Mouse (Mus musculus) hindbrain, embryonic 10.5 days (tissue): Measurements from ENCODE around the gene Lipa. TPM values are rescaled to one million over a fixed set of nuclear protein-coding genes. Genes with fewer than 3 reads are reported as not detected.
A peak's percentile ranks its signal among the peaks of the same experiment; 100 is the strongest.

Experiments used
- DNase-seq: peaks from one replicate; pipeline ENCODE4 v3.0.0-alpha.2; 2017; ENCODE audit warnings: low spot score
- H3K27ac ChIP-seq: fragments of 300-500 bp; sonication (generic); 2 replicates; pipeline ENCODE4 v1.5.1; 2016; ENCODE audit warnings: mild to moderate bottlenecking, moderate library complexity
- H3K27me3 ChIP-seq: fragments of 300-500 bp; sonication (generic); 2 replicates; pipeline ENCODE4 v1.6.1; 2016; ENCODE audit warnings: mild to moderate bottlenecking; ENCODE audit not compliant: poor library complexity, insufficient read depth, severe bottlenecking
- H3K36me3 ChIP-seq: fragments of 300-500 bp; sonication (generic); 2 replicates; pipeline ENCODE4 v1.6.1; 2016; ENCODE audit warnings: mild to moderate bottlenecking, moderate library complexity
- H3K4me1 ChIP-seq: fragments of 300-500 bp; sonication (generic); replicated peaks from 2 replicates; pipeline ENCODE4 v1.6.1; 2016; ENCODE audit warnings: mild to moderate bottlenecking
- H3K4me3 ChIP-seq: fragments of 300-500 bp; sonication (generic); 2 replicates; pipeline ENCODE4 v1.5.1; 2016; ENCODE audit warnings: mild to moderate bottlenecking, moderate library complexity
- H3K9me3 ChIP-seq: fragments of 300-500 bp; sonication (generic); 2 replicates; pipeline ENCODE4 v1.6.1; 2016; ENCODE audit warnings: mild to moderate bottlenecking, moderate library complexity
- WGBS: fragments of 180-500 bp; shearing (Covaris S2); methylation state at CpG from one replicate; pipeline ENCODE4 v1.1.7; 2016; 5-methylcytosine and 5-hydroxymethylcytosine counted together
- polyA plus RNA-seq: library from polyadenylated mRNA; unstranded; fragments of >200 nt; fragmentation: Nextera tagmentation; extraction: Ambion mirVana; gene quantifications from 2 replicates; pipeline ENCODE4 v1.2.1, GENCODE M21; 2016

The Lipa gene
- polyA plus RNA-seq, 1 experiment from 2014 or later, result 21.9 TPM

GRCm38 (mm10) chr19:34550534-34551223 lies 23.4 kb upstream of the Lipa start, which contains the start of gene Ifit2:
Gene Ifit2, plus strand, starts transcription at chr19:34550694.
- H3K36me3 ChIP-seq, result no peaks in the 10 kb centered on the region
- peak within 1 kb of the TSS; percentile 56 for H3K4me3 ChIP-seq
- WGBS, result under 1% methylated on average over 22 of the region's 22 CpGs
- peak within 1 kb of the TSS; percentile 85 for H3K27ac ChIP-seq
- peaks cover 5% of the 10 kb centered on the region; the same call in 1 of the 2 replicates for H3K4me1 ChIP-seq
- H3K27me3 ChIP-seq, result no peaks in the 10 kb centered on the region
- no peaks in the 10 kb centered on the region for H3K9me3 ChIP-seq
- peak; percentile 76 for DNase-seq

- Histone ChIP-seq H3K4me1 (peaks cover 5% of the 10 kb centered on the region; the same call in 1 of the 2 replicates), H3K36me3 (no peaks in the 10 kb centered on the region), H3K27me3 (no peaks in the 10 kb centered on the region), H3K4me3 (peak overlapping the region; percentile 56), H3K27ac (peak overlapping the region; percentile 85), H3K9me3 (no peaks in the 10 kb centered on the region)
- 33% methylated on average over 4 of the region's 4 CpGs for WGBS
- no peak for DNase-seq
Observed at GRCm38 (mm10) chr19:34550205-34550533, 22.9 kb upstream of the Lipa start.

GRCm38 (mm10) chr19:34547976-34548375 lies 20.7 kb upstream of the Lipa start:
- Histone ChIP-seq H3K27ac (no peak overlapping the region), H3K27me3 (no peaks in the 10 kb centered on the region), H3K4me3 (no peak overlapping the region), H3K9me3 (no peaks in the 10 kb centered on the region), H3K36me3 (no peaks in the 10 kb centered on the region), H3K4me1 (peaks cover 5% of the 10 kb centered on the region; the same call in 1 of the 2 replicates)
- DNase-seq, result peak; percentile 74
- WGBS, result 38% methylated on average over 7 of the region's 7 CpGs

- Histone ChIP-seq H3K4me1 (no peaks in the 10 kb centered on the region; the same call in 1 of the 2 replicates), H3K4me3 (no peak overlapping the region), H3K27me3 (no peaks in the 10 kb centered on the region), H3K36me3 (no peaks in the 10 kb centered on the region), H3K27ac (no peak overlapping the region), H3K9me3 (no peaks in the 10 kb centered on the region)
- 93% methylated on average over 4 of the region's 4 CpGs for WGBS
- no peak for DNase-seq
Observed at GRCm38 (mm10) chr19:34546211-34546610, 18.9 kb upstream of the Lipa start.

- Histone ChIP-seq H3K4me1 (no peaks in the 10 kb centered on the region), H3K4me3 (no peak overlapping the region), H3K27ac (no peak overlapping the region), H3K36me3 (no peaks in the 10 kb centered on the region), H3K9me3 (0 out of 2 replicates have a peak, but pooled peaks cover 4% of the 10 kb centered on the region), H3K27me3 (no peaks in the 10 kb centered on the region)
- WGBS, result 89% methylated on average over 1 of the region's 1 CpGs
- no peak for DNase-seq
Observed at GRCm38 (mm10) chr19:34539422-34539821, 12.1 kb upstream of the Lipa start.

GRCm38 (mm10) chr19:34532061-34532751 lies 4.9 kb upstream of the Lipa start:
- Histone ChIP-seq H3K4me3 (no peak overlapping the region), H3K27ac (no peak overlapping the region), H3K9me3 (0 out of 2 replicates have a peak, but pooled peaks cover 4% of the 10 kb centered on the region), H3K36me3 (no peaks in the 10 kb centered on the region), H3K4me1 (no peaks in the 10 kb centered on the region; the same call in 1 of the 2 replicates), H3K27me3 (no peaks in the 10 kb centered on the region)
- 93% methylated on average over 4 of the region's 4 CpGs for WGBS
- no peak for DNase-seq

- H3K27ac ChIP-seq, result peak overlapping the region; percentile 88; the same call in 1 of the 2 replicates
- DNase-seq, result no peak
- no peaks in the 10 kb centered on the region for H3K27me3 ChIP-seq
Observed at GRCm38 (mm10) chr19:34526321-34526923, 852 bp downstream of the Lipa start.

GRCm38 (mm10) chr19:34524646-34525045 lies 2.6 kb downstream of the Lipa start:
- 67% methylated on average over 9 of the region's 9 CpGs for WGBS
- no peaks in the 10 kb centered on the region for H3K27me3 ChIP-seq

More at GRCm38 (mm10) chr19:34526321-34526923, 852 bp downstream of the Lipa start:
- 42% methylated on average over 11 of the region's 11 CpGs for WGBS
- Histone ChIP-seq H3K9me3 (no peaks in the 10 kb centered on the region), H3K4me1 (peaks cover 9% of the 10 kb centered on the region), H3K4me3 (peak overlapping the region; percentile 81), H3K36me3 (0 out of 2 replicates have a peak, but pooled peaks cover 5% of the 10 kb centered on the region)

GRCm38 (mm10) chr19:34523106-34523725 lies 4.1 kb downstream of the Lipa start:
- Histone ChIP-seq H3K4me1 (peaks cover 9% of the 10 kb centered on the region), H3K27me3 (no peaks in the 10 kb centered on the region), H3K27ac (no peak overlapping the region), H3K36me3 (peaks cover 21% of the 10 kb centered on the region), H3K4me3 (no peak overlapping the region), H3K9me3 (no peaks in the 10 kb centered on the region)
- 85% methylated on average over 12 of the region's 12 CpGs for WGBS
- DNase-seq, result no peak

More at GRCm38 (mm10) chr19:34524646-34525045, 2.6 kb downstream of the Lipa start:
- peaks cover 7% of the 10 kb centered on the region; the same call in 1 of the 2 replicates for H3K36me3 ChIP-seq
- no peaks in the 10 kb centered on the region for H3K9me3 ChIP-seq
- peaks cover 9% of the 10 kb centered on the region for H3K4me1 ChIP-seq
- no peak overlapping the region for H3K4me3 ChIP-seq
- H3K27ac ChIP-seq, result no peak overlapping the region
- no peak for DNase-seq

GRCm38 (mm10) chr19:34521978-34522377 lies 5.3 kb downstream of the Lipa start:
- H3K27ac ChIP-seq, result no peak overlapping the region
- DNase-seq, result no peak
- 87% methylated on average over 1 of the region's 1 CpGs for WGBS
- no peaks in the 10 kb centered on the region for H3K27me3 ChIP-seq
- peaks cover 23% of the 10 kb centered on the region for H3K36me3 ChIP-seq
- peaks cover 9% of the 10 kb centered on the region for H3K4me1 ChIP-seq
- H3K9me3 ChIP-seq, result no peaks in the 10 kb centered on the region
- H3K4me3 ChIP-seq, result no peak overlapping the region

GRCm38 (mm10) chr19:34521361-34521760 lies 5.9 kb downstream of the Lipa start:
- H3K4me3 ChIP-seq, result no peak overlapping the region
- no peaks in the 10 kb centered on the region for H3K9me3 ChIP-seq
- H3K27ac ChIP-seq, result no peak overlapping the region
- WGBS, result 75% methylated on average over 2 of the region's 2 CpGs
- DNase-seq, result no peak
- H3K27me3 ChIP-seq, result no peaks in the 10 kb centered on the region
- H3K4me1 ChIP-seq, result peaks cover 4% of the 10 kb centered on the region
- H3K36me3 ChIP-seq, result peaks cover 23% of the 10 kb centered on the region

GRCm38 (mm10) chr19:34520051-34520450 lies 7.2 kb downstream of the Lipa start:
- H3K27ac ChIP-seq, result no peak overlapping the region
- H3K36me3 ChIP-seq, result peaks cover 23% of the 10 kb centered on the region
- H3K4me3 ChIP-seq, result no peak overlapping the region
- no peaks in the 10 kb centered on the region for H3K4me1 ChIP-seq
- no peaks in the 10 kb centered on the region for H3K9me3 ChIP-seq
- no peaks in the 10 kb centered on the region for H3K27me3 ChIP-seq
- 91% methylated on average over 4 of the region's 4 CpGs for WGBS
- no peak for DNase-seq
